Mouse (Mus musculus): ENCODE data around the gene Gm43064. TPM values are rescaled to one million over a fixed set of nuclear protein-coding genes. Genes with fewer than 3 reads are reported as not detected.

The Gm43064 gene
- not detected for polyA plus RNA-seq (2014; fragmentation: Illumina TruSeq; extraction: RNeasy Lipid Tissue Mini Kit (QIAGEN cat#74804); ENCODE audit: low read depth, low replicate concordance)

GRCm38 (mm10) chr3:103808891-103809798 lies at the start of gene Gm43064, which contains the start of the genes Dclre1b and Ap4b1:
Gm43064 (plus strand) TSS chr3:103809573.
Dclre1b (minus strand) TSS chr3:103809444.
Ap4b1 (plus strand) TSS chr3:103809520.

GRCm38 (mm10) chr3:103791230-103792110 lies 17.9 kb upstream of the Gm43064 start, which contains the start of gene Hipk1:
Hipk1 (minus strand) TSS chr3:103791563.

GRCm38 (mm10) chr3:103832426-103832825 lies 23.1 kb downstream of the Gm43064 start, which contains the start of gene Bcl2l15:
Bcl2l15 (plus strand) TSS chr3:103832601.

GRCm38 (mm10) chr3:103858881-103859801 lies 49.8 kb downstream of the Gm43064 start, which contains the start of gene Ptpn22:
Ptpn22 (plus strand) TSS chr3:103859795.

Other genes with a start within 250 kb of the Gm43064 start
- gene Syt6, start 234.3 kb upstream of the Gm43064 start, polyA plus RNA-seq (2014; fragmentation: Illumina TruSeq; extraction: RNeasy Lipid Tissue Mini Kit (QIAGEN cat#74804); ENCODE audit: low read depth, low replicate concordance), result not detected
- gene Atg4a-ps, start 163.5 kb upstream of the Gm43064 start, polyA plus RNA-seq (2014; fragmentation: Illumina TruSeq; extraction: RNeasy Lipid Tissue Mini Kit (QIAGEN cat#74804); ENCODE audit: low read depth, low replicate concordance), result not detected
- gene Olfml3, start 71.6 kb upstream of the Gm43064 start, polyA plus RNA-seq (2014; fragmentation: Illumina TruSeq; extraction: RNeasy Lipid Tissue Mini Kit (QIAGEN cat#74804); ENCODE audit: low read depth, low replicate concordance), result 9.0 TPM
- gene Gm10964, start 70.2 kb upstream of the Gm43064 start, polyA plus RNA-seq (2014; fragmentation: Illumina TruSeq; extraction: RNeasy Lipid Tissue Mini Kit (QIAGEN cat#74804); ENCODE audit: low read depth, low replicate concordance), result not detected
- 32.5 TPM for gene Hipk1, start 18.0 kb upstream of the Gm43064 start, polyA plus RNA-seq (2014; fragmentation: Illumina TruSeq; extraction: RNeasy Lipid Tissue Mini Kit (QIAGEN cat#74804); ENCODE audit: low read depth, low replicate concordance)
- gene Dclre1b, start 129 bp upstream of the Gm43064 start, polyA plus RNA-seq (2014; fragmentation: Illumina TruSeq; extraction: RNeasy Lipid Tissue Mini Kit (QIAGEN cat#74804); ENCODE audit: low read depth, low replicate concordance), result 3.5 TPM
- gene Ap4b1, start 53 bp upstream of the Gm43064 start, polyA plus RNA-seq (2014; fragmentation: Illumina TruSeq; extraction: RNeasy Lipid Tissue Mini Kit (QIAGEN cat#74804); ENCODE audit: low read depth, low replicate concordance), result 18.4 TPM
- not detected for gene Bcl2l15, start 23.0 kb downstream of the Gm43064 start, polyA plus RNA-seq (2014; fragmentation: Illumina TruSeq; extraction: RNeasy Lipid Tissue Mini Kit (QIAGEN cat#74804); ENCODE audit: low read depth, low replicate concordance)
- gene Ptpn22, start 50.2 kb downstream of the Gm43064 start, polyA plus RNA-seq (2014; fragmentation: Illumina TruSeq; extraction: RNeasy Lipid Tissue Mini Kit (QIAGEN cat#74804); ENCODE audit: low read depth, low replicate concordance), result 0.99 TPM
- gene Rsbn1, start 104.5 kb downstream of the Gm43064 start, polyA plus RNA-seq (2014; fragmentation: Illumina TruSeq; extraction: RNeasy Lipid Tissue Mini Kit (QIAGEN cat#74804); ENCODE audit: low read depth, low replicate concordance), result 7.3 TPM
- 8.5 TPM for gene Phtf1, start 158.5 kb downstream of the Gm43064 start, polyA plus RNA-seq (2014; fragmentation: Illumina TruSeq; extraction: RNeasy Lipid Tissue Mini Kit (QIAGEN cat#74804); ENCODE audit: low read depth, low replicate concordance)